ENCODE assay signal across 19 mouse cellular contexts in the genomic region with DNA sequence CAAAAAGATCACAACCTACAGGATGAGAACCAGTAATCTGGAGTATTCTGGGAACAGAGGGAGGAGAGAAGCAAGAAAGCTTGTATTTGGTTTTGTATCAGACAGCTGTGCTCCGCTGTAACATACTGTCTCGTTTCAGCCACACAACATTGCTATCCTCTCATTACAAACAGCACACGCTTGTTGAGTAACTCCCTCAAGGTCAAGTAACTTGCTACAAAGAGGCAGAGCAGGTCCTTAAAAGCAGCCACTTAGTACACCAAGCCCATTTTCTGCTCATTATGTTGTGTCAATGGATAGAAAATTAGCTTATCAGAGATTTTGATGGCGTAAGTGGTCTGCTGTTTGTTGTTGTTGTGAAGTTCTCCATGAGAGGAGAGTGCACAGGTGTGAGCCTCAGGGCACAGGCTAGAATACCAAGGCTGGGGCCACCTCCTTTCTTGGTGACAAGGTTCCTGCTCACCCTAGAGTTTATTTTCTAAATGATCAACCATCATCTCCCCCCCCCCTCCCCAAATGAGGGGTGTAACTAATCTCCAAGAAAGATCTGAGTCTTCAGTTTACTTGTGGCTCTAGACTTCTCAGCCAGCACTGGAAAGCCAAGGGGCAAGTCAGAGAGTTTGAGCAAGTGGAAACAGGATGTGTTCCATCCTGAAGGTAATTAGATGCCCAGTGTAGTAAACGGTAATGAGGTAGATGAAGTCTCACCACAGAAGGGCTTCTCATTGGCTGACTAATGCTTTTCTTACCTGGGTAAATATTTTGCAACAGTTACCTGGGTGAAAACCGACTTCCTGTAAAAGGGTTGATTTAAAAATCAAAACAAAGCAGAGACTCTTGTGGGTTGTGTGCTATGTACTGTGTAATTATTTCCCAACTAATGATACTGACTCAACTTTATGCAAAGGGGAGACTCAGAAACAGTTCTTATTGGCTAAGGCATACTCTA. TPM values are rescaled to one million over a fixed set of nuclear protein-coding genes. Genes with fewer than 3 reads are reported as not detected.
DNase-seq lines count a peak whose midpoint lies in the region; ATAC-seq and TF ChIP-seq lines count a peak whose summit lies in the region.
"Had no signal": no experiment of that assay in that cellular context is flagged by ENCODE, and none has a peak within 500 bp of the region (broad histone marks: within the 10 kb centered on the region; RNA-seq: fewer than 3 reads in every experiment).

No protein-coding gene starts in this region.

- H3K27me3 ChIP-seq in liver, adult 2 months (ENCODE audit: control insufficient read depth, insufficient read depth, low read length): no peaks in the 10 kb centered on the region
- H3K27me3 ChIP-seq in liver, embryonic 11.5 days (replicated peaks; ENCODE audit: control insufficient read depth, insufficient read depth, low read length): no peaks in the 10 kb centered on the region
- no peaks in the 10 kb centered on the region for H3K27me3 ChIP-seq in forebrain, postnatal 0 days (ENCODE audit: insufficient read depth, low read length)
- H3K27me3 ChIP-seq: embryonic facial prominence, embryonic 12.5 days; liver, embryonic 12.5 days; midbrain, embryonic 13.5 days had no signal

- 66% methylated on average over 6 of the region's 6 CpGs for WGBS in liver, adult 2 months
- 75% methylated on average over 6 of the region's 6 CpGs for WGBS in liver, embryonic 11.5 days
- WGBS in forebrain, postnatal 0 days: 80% methylated on average over 6 of the region's 6 CpGs

- intact Hi-C loops in gastrocnemius, adult 2 months (cut with DNase I): no loop called here

- no peaks in the 10 kb centered on the region for H3K4me1 ChIP-seq in liver, adult 2 months (ENCODE audit: control insufficient read depth, insufficient read depth, low read length)
- 0 out of 2 replicates have a peak, but pooled peaks cover 3% of the 10 kb centered on the region for H3K4me1 ChIP-seq in liver, embryonic 11.5 days (replicated peaks; ENCODE audit: control insufficient read depth, insufficient read depth, low read length)
- no peaks in the 10 kb centered on the region for H3K4me1 ChIP-seq in forebrain, postnatal 0 days (ENCODE audit: insufficient read depth)
- H3K4me1 ChIP-seq: embryonic facial prominence, embryonic 12.5 days; hindbrain, embryonic 10.5 days; midbrain, embryonic 13.5 days had no signal

- peak; percentile 27 for DNase-seq in liver, adult 2 months (ENCODE audit: extremely low read depth, low read depth, low spot score)
- DNase-seq in liver, embryonic 11.5 days (ENCODE audit: low spot score): no peak
- peak; percentile 62 for DNase-seq in 416B (ENCODE audit: low read depth)
- DNase-seq in CD4-positive, CD25-positive, alpha-beta regulatory T cell, adult 2 months (ENCODE audit: low read depth, low spot score): peak; percentile 44
- DNase-seq in forebrain, postnatal 0 days: no peak
- DNase-seq in gastrocnemius, adult 2 months: no peak
- no peak for DNase-seq in cerebellum, postnatal 4 days (ENCODE audit: low spot score in 2 of 2)
- DNase-seq: adrenal gland, postnatal 14 days; cerebellum, adult 11-12 months; gastrocnemius, postnatal 10 days; retina, postnatal 1 day; right cerebral cortex, postnatal 4 days had no signal

- no peak overlapping the region for H3K27ac ChIP-seq in liver, adult 2 months (replicated peaks; ENCODE audit: insufficient read depth, low read depth, low read length)
- no peak overlapping the region for H3K27ac ChIP-seq in liver, embryonic 11.5 days (ENCODE audit: low read depth, low read length)
- H3K27ac ChIP-seq in forebrain, postnatal 0 days (ENCODE audit: low read depth, low read length): no peak overlapping the region
- no peak overlapping the region for H3K27ac ChIP-seq in gastrocnemius, adult 2 months
- H3K27ac ChIP-seq: embryonic facial prominence, embryonic 12.5 days; hindbrain, embryonic 10.5 days; liver, embryonic 12.5 days; midbrain, embryonic 13.5 days had no signal

- H3K36me3 ChIP-seq in liver, adult 2 months (ENCODE audit: control insufficient read depth, insufficient read depth, low read length): no peaks in the 10 kb centered on the region
- H3K36me3 ChIP-seq in liver, embryonic 11.5 days (ENCODE audit: control insufficient read depth, insufficient read depth, low read length): no peaks in the 10 kb centered on the region
- no peaks in the 10 kb centered on the region for H3K36me3 ChIP-seq in forebrain, postnatal 0 days (ENCODE audit: insufficient read depth)
- H3K36me3 ChIP-seq: embryonic facial prominence, embryonic 12.5 days; hindbrain, embryonic 10.5 days; liver, embryonic 12.5 days; midbrain, embryonic 13.5 days had no signal

- no peak overlapping the region for H3K4me3 ChIP-seq in liver, adult 2 months (ENCODE audit: insufficient read depth, low read depth, low read length)
- H3K4me3 ChIP-seq in liver, embryonic 11.5 days (ENCODE audit: low read depth, low read length): no peak overlapping the region
- H3K4me3 ChIP-seq in forebrain, postnatal 0 days (ENCODE audit: low read depth, low read length): no peak overlapping the region
- H3K4me3 ChIP-seq in gastrocnemius, adult 2 months: no peak overlapping the region
- H3K4me3 ChIP-seq: embryonic facial prominence, embryonic 12.5 days; hindbrain, embryonic 10.5 days; liver, embryonic 12.5 days; midbrain, embryonic 13.5 days; myocyte had no signal

- no peak overlapping the region for H3K4me2 ChIP-seq in liver, embryonic 11.5 days
- H3K4me2 ChIP-seq in forebrain, postnatal 0 days (ENCODE audit: low read depth): no peak overlapping the region
- H3K4me2 ChIP-seq: embryonic facial prominence, embryonic 12.5 days; liver, embryonic 12.5 days; midbrain, embryonic 13.5 days had no signal

- no peaks in the 10 kb centered on the region for H3K79me2 ChIP-seq in liver, adult 2 months (ENCODE audit: control insufficient read depth, insufficient read depth, low read length)

- no peak for TF ChIP-seq CTCF in liver, adult 2 months (IDR thresholded peaks at IDR 0.05; ENCODE audit: low read depth, low read length)
- no peak for TF ChIP-seq CTCF in forebrain, postnatal 0 days (IDR thresholded peaks at IDR 0.05; ENCODE audit: low read depth)
- TF ChIP-seq CTCF in gastrocnemius, adult 2 months (IDR thresholded peaks at IDR 0.05): no peak

- no peak for TF ChIP-seq POLR2A in liver, adult 2 months (IDR thresholded peaks at IDR 0.05; ENCODE audit: extremely low read depth, insufficient read depth, low read length)

- H3K9me3 ChIP-seq in liver, embryonic 11.5 days (ENCODE audit: control insufficient read depth, low read length): no peaks in the 10 kb centered on the region
- H3K9me3 ChIP-seq in forebrain, postnatal 0 days (ENCODE audit: low read length): no peaks in the 10 kb centered on the region
- H3K9me3 ChIP-seq: embryonic facial prominence, embryonic 12.5 days; hindbrain, embryonic 10.5 days; liver, embryonic 12.5 days; midbrain, embryonic 13.5 days had no signal

- ATAC-seq in liver, embryonic 11.5 days (replicated peaks; ENCODE audit: low FRiP score): no peak
- ATAC-seq in inflammation-experienced regulatory T-cells, adult 6 months: peak; percentile 66
- no peak for ATAC-seq in forebrain, postnatal 0 days
- ATAC-seq: liver, embryonic 12.5 days; midbrain, embryonic 13.5 days had no signal

- no peak overlapping the region for H3K9ac ChIP-seq in liver, adult 2 months (ENCODE audit: low read depth, low read length)
- H3K9ac ChIP-seq in liver, embryonic 11.5 days (ENCODE audit: low read depth, low read length): no peak overlapping the region
- H3K9ac ChIP-seq in forebrain, postnatal 0 days: no peak overlapping the region
- H3K9ac ChIP-seq: embryonic facial prominence, embryonic 12.5 days; liver, embryonic 12.5 days; midbrain, embryonic 13.5 days had no signal

RNA-seq across cellular contexts. Expression of gene Serp2, which starts 25.6 kb away (rescaled TPM):
- total RNA-seq in liver, adult 2 months (2014; rRNA removed): 0.37 TPM in 1 of 2 replicates, not detected in the other
- polyA plus RNA-seq in liver, adult 2 months (2012; rRNA removed): not detected in 2 replicates
- 4.3 and 5.3 TPM in 2 replicates for polyA plus RNA-seq in liver, embryonic 11.5 days (2014; fragmentation: Nextera tagmentation; extraction: Ambion mirVana)
- 10 to 100 TPM in 1 of 3 experiments, 1 to 10 TPM in 2; 1.5 to 11.1 (median 2.5) TPM for polyA plus RNA-seq in inflammation-experienced regulatory T-cells, adult 6 months (2017; shearing (Covaris generic))
- 125 and 205 TPM in 2 replicates for total RNA-seq in forebrain, postnatal 0 days (2014; rRNA removed)
- polyA plus RNA-seq in forebrain, postnatal 0 days (2015; fragmentation: Nextera tagmentation; extraction: Ambion mirVana): 277 and 303 TPM in 2 replicates
- total RNA-seq in gastrocnemius, adult 2 months (2021): under 1 TPM in 1 of 2 experiments, not detected in 1; 0.64 TPM
- total RNA-seq: common myeloid progenitor, adult 5-6 weeks had no signal

Comparison
In these comparisons a context has a peak if more than half of its experiments do, and no peak if none do; other contexts are left out.
1. DNase-seq: peak in liver, adult 2 months (single experiment), 416B (single experiment) and CD4-positive, CD25-positive, alpha-beta regulatory T cell, adult 2 months (single experiment); none in liver, embryonic 11.5 days (single experiment), forebrain, postnatal 0 days (single experiment), gastrocnemius, adult 2 months (single experiment) and cerebellum, postnatal 4 days (0 of 2).
2. RNA of gene Serp2, which starts 25.6 kb away (polyA plus RNA-seq): 277 to 303 TPM in forebrain, postnatal 0 days; 4.3 to 5.3 TPM in liver, embryonic 11.5 days, 1.5 to 11.1 TPM in inflammation-experienced regulatory T-cells, adult 6 months and not detected in liver, adult 2 months; every median in the first group is over 10 times any median in the second.